Mouse (Mus musculus) lung, embryonic 15.5 days (tissue): Measurements from ENCODE around the gene Atp11c. TPM values are rescaled to one million over a fixed set of nuclear protein-coding genes. Genes with fewer than 3 reads are reported as not detected.
A peak's percentile ranks its signal among the peaks of the same experiment; 100 is the strongest.

Source experiments
- ATAC-seq: fragments of 200-750 bp; cut with Nextera tagmentation; 2 replicates; pipeline ENCODE4 v1.8.0; 2017; ENCODE audit warnings: moderate number of reproducible peaks, borderline replicate concordance; ENCODE audit not compliant: low FRiP score, low TSS enrichment; ENCODE audit errors: extremely low read depth
- H3K27ac ChIP-seq: fragments of 300-500 bp; sonication (generic); 2 replicates; pipeline ENCODE4 v1.5.1; 2015; ENCODE audit warnings: moderate library complexity, mild to moderate bottlenecking, inconsistent platforms
- H3K27me3 ChIP-seq: fragments of 300-500 bp; sonication (generic); 2 replicates; pipeline ENCODE4 v1.6.1; 2015; ENCODE audit warnings: inconsistent platforms
- H3K36me3 ChIP-seq: fragments of 300-500 bp; sonication (generic); 2 replicates; pipeline ENCODE4 v1.6.1; 2015; ENCODE audit warnings: inconsistent platforms
- H3K4me1 ChIP-seq: fragments of 300-500 bp; sonication (generic); 2 replicates; pipeline ENCODE4 v1.6.1; 2015; ENCODE audit warnings: inconsistent platforms
- H3K4me2 ChIP-seq: fragments of 300-500 bp; sonication (generic); 2 replicates; pipeline ENCODE4 v1.6.1; 2015; ENCODE audit warnings: inconsistent platforms, mild to moderate bottlenecking, moderate library complexity
- H3K4me3 ChIP-seq: fragments of 300-500 bp; sonication (generic); 2 replicates; pipeline ENCODE4 v1.5.1; 2015; ENCODE audit warnings: mild to moderate bottlenecking, inconsistent platforms
- H3K9ac ChIP-seq: fragments of 300-500 bp; sonication (generic); 2 replicates; pipeline ENCODE4 v1.6.1; 2015; ENCODE audit warnings: inconsistent platforms
- H3K9me3 ChIP-seq: fragments of 300-500 bp; sonication (generic); 2 replicates; pipeline ENCODE4 v1.6.1; 2016; ENCODE audit warnings: inconsistent platforms
- WGBS: fragments of 180-500 bp; shearing (Covaris S2); methylation state at CpG from one replicate; pipeline ENCODE4 v1.1.7; 2015; 5-methylcytosine and 5-hydroxymethylcytosine counted together
- microRNA counts: library from miRNA; unstranded; fragments of <30 nt; microRNA quantifications from one replicate; lab custom pipeline; 2016
- microRNA-seq: library from miRNA; unstranded; fragments of <30 nt; microRNA quantifications from one replicate; pipeline ENCODE4, GENCODE M21; 2016
- polyA plus RNA-seq: library from polyadenylated mRNA; unstranded; fragments of >200 nt; fragmentation: Nextera tagmentation; extraction: Ambion mirVana; gene quantifications from 2 replicates; pipeline ENCODE4 v1.2.1, GENCODE M21; 2015

Atp11c gene
- polyA plus RNA-seq, 1 experiment from 2014 or later = 7.8 TPM

- WGBS = 15% methylated on average over 17 of the region's 19 CpGs
- Histone ChIP-seq H3K9me3 (no peaks in the 10 kb centered on the region), H3K27ac (no peak overlapping the region), H3K36me3 (no peaks in the 10 kb centered on the region), H3K4me3 (peak overlapping the region; percentile 30), H3K4me2 (peak overlapping the region; percentile 63), H3K9ac (no peak overlapping the region), H3K27me3 (peaks cover 2% of the 10 kb centered on the region; the same call in 1 of the 2 replicates), H3K4me1 (no peaks in the 10 kb centered on the region)
- ATAC-seq = peak; percentile 27; the same call in 1 of the 2 replicates
These were observed 414.3 kb downstream of the Atp11c start for GRCm38 (mm10) chrX:60178025-60178743.

MicroRNAs encoded within 50 kb of the gene (microRNA counts, 519-probe panel; counts per million panel counts)
- microRNA mmu-miR-505 (lab: Ali Mortazavi, UCI) = 2,333 counts per million, percentile 37 among the panel's probes with 10 or more counts

Small RNA genes within 50 kb of the gene (microRNA-seq; reads per million reads assigned to microRNA genes)
- 80.8 reads per million, percentile 50 among the genes with 10 or more reads in this experiment for gene Mir505

Other genes with a start within 250 kb of the Atp11c start
- not detected in 2 replicates for gene Gm7073, start 53.4 kb downstream of the Atp11c start, polyA plus RNA-seq